Mouse (Mus musculus) megakaryocyte, embryonic 14.5 days (primary cell): ENCODE measurements at regions not wholly inside any gene's neighbourhood (a gene's known extent, or its start where the extent isn't known, plus 50 kb on each side); places are given as distances from the start of the nearest gene placed in this dataset.

Experiments used
- FLI1 ChIP-seq: IDR thresholded peaks from 2 replicates; pipeline ENCODE4 v1.6.1; 2012; ENCODE audit warnings: low read length, inconsistent platforms, mixed read lengths
- GATA1 ChIP-seq: IDR thresholded peaks from 3 replicates; pipeline ENCODE4 v1.6.1; 2012; ENCODE audit warnings: mixed read lengths, low read length, inconsistent platforms, borderline replicate concordance

DNA sequence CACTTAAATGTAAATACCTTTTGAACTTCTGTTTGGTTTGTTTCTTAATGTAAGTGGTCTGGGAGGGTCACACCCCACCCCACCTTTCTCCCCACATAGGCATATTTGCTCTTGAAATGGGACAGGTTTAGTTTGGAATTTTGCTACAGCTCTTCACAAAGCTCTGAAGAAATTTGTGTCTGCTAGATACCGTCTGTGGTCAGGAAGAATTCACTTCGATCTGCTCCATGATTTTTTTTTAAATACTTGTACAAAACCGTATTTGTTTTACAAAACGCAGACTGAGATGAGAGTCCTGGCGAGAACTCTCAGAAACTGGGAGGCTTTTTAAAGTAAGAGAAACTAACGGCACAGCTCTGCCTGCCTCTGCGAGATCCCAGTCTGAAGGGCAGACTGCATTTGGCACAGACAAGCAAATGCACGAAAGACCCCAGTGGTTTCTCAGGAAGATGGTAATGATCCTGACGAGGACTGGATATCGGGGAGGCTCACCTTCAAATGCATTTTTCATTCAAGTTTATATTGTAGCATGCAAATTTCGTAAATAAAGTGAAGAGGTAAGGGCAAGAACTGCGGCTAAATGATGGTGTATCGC is 423.5 kb upstream of the Tbc1d2b start:
- TF ChIP-seq GATA1 (no peak), FLI1 (no peak)
